8 mouse cellular contexts compared by ENCODE assay signal in the genomic region with DNA sequence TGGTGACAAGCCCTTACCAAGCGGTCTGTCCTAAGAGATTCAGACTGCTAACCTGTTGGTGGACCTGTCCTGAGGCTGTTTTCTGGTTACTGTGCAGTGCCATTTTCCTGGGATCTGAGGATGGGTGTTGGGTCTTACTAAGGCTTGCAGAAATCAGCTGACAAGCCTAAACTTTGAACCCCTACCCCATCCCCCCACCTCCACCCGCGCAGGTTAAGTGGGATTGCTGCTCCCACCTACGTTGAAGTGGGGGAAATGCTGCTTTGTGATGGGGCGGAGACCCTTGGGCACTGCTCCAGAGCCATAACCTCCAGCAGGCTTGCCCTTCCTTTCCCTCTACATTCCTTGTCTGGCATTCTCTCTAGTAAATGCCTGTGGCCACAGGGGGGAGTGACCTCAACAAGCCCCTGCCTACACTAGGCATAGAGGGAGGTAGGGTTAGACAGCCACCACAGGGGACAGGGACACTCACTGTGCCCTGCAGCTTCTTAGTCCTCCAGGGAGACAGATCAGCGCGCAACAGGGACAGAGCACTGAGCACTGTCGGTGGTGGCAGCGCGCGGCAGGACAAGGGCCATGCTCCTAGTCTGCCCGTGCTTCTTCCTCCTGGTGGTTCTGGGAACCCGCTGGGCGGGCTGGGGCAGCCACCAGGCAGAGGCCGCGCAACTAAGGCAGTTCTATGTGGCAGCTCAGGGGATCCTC. TPM values are rescaled to one million over a fixed set of nuclear protein-coding genes. Genes with fewer than 3 reads are reported as not detected.
A peak's percentile ranks its signal among the peaks of the same experiment; 100 is the strongest.
DNase-seq lines count a peak whose midpoint lies in the region; ATAC-seq lines count a peak whose summit lies in the region.

A gene (plus strand): TSS at position 452 of the 702 bp plus-strand sequence.

- 12% methylated on average over 16 of the region's 16 CpGs for WGBS in midbrain, embryonic 12.5 days
- 11% methylated on average over 16 of the region's 16 CpGs for WGBS in midbrain, embryonic 15.5 days
- 11% methylated on average over 16 of the region's 16 CpGs for WGBS in limb, embryonic 15.5 days
- WGBS in stomach, embryonic 15.5 days: 16% methylated on average over 16 of the region's 16 CpGs

- H3K4me3 ChIP-seq in midbrain, embryonic 12.5 days: no peak within 1 kb of the TSS
- H3K4me3 ChIP-seq in midbrain, embryonic 15.5 days: no peak within 1 kb of the TSS
- H3K4me3 ChIP-seq in limb, embryonic 15.5 days: no peak within 1 kb of the TSS
- H3K4me3 ChIP-seq in stomach, embryonic 15.5 days (replicated peaks): no peak within 1 kb of the TSS

- H3K4me1 ChIP-seq in midbrain, embryonic 12.5 days: peaks cover 4% of the 10 kb centered on the region; the same call in 1 of the 2 replicates
- H3K4me1 ChIP-seq in midbrain, embryonic 15.5 days: no peaks in the 10 kb centered on the region
- peaks cover 7% of the 10 kb centered on the region; the same call in 1 of the 2 replicates for H3K4me1 ChIP-seq in limb, embryonic 15.5 days
- H3K4me1 ChIP-seq in stomach, embryonic 15.5 days: no peaks in the 10 kb centered on the region

- no peaks in the 10 kb centered on the region for H3K36me3 ChIP-seq in midbrain, embryonic 12.5 days
- H3K36me3 ChIP-seq in midbrain, embryonic 15.5 days (replicated peaks): no peaks in the 10 kb centered on the region
- no peaks in the 10 kb centered on the region for H3K36me3 ChIP-seq in limb, embryonic 15.5 days
- no peaks in the 10 kb centered on the region for H3K36me3 ChIP-seq in stomach, embryonic 15.5 days

- peak within 1 kb of the TSS; percentile 21; the same call in 1 of the 2 replicates for H3K4me2 ChIP-seq in midbrain, embryonic 12.5 days (replicated peaks)
- H3K4me2 ChIP-seq in midbrain, embryonic 15.5 days: no peak within 1 kb of the TSS; the same call in 1 of the 2 replicates
- 0 out of 2 replicates have a peak within 1 kb of the TSS, but pooled peaks have one; percentile 12 for H3K4me2 ChIP-seq in limb, embryonic 15.5 days
- peak within 1 kb of the TSS; percentile 32 for H3K4me2 ChIP-seq in stomach, embryonic 15.5 days

- H3K9ac ChIP-seq in midbrain, embryonic 12.5 days (replicated peaks): no peak within 1 kb of the TSS; the same call in 1 of the 2 replicates
- no peak within 1 kb of the TSS for H3K9ac ChIP-seq in midbrain, embryonic 15.5 days
- no peak within 1 kb of the TSS for H3K9ac ChIP-seq in limb, embryonic 15.5 days
- no peak within 1 kb of the TSS for H3K9ac ChIP-seq in stomach, embryonic 15.5 days

- peak; percentile 47; the same call in 1 of the 2 replicates for ATAC-seq in midbrain, embryonic 12.5 days (ENCODE audit: low FRiP score, low read depth)
- no peak for ATAC-seq in midbrain, embryonic 15.5 days (replicated peaks)
- peak; percentile 55 to 66 for ATAC-seq in hematopoietic stem cell, adult 5-6 weeks (replicated peaks in 1 of 2; ENCODE audit: insufficient read depth in 1 of 2, low FRiP score in 2 of 2, low TSS enrichment in 1 of 2, low read depth in 1 of 2, poor library complexity in 2 of 2, severe bottlenecking in 2 of 2)
- 0 out of 2 replicates have a peak, but pooled peaks have one; percentile 48 for ATAC-seq in limb, embryonic 15.5 days (ENCODE audit: insufficient number of reproducible peaks, low FRiP score, low TSS enrichment, low read depth)
- ATAC-seq in stomach, embryonic 15.5 days (ENCODE audit: insufficient read depth, low FRiP score, low read depth): peak; percentile 52

- no peak within 1 kb of the TSS for H3K27ac ChIP-seq in midbrain, embryonic 12.5 days (replicated peaks)
- H3K27ac ChIP-seq in midbrain, embryonic 15.5 days: no peak within 1 kb of the TSS
- H3K27ac ChIP-seq in limb, embryonic 15.5 days: no peak within 1 kb of the TSS
- no peak within 1 kb of the TSS for H3K27ac ChIP-seq in stomach, embryonic 15.5 days

- 0 out of 2 replicates have a peak, but pooled peaks cover 4% of the 10 kb centered on the region for H3K27me3 ChIP-seq in midbrain, embryonic 12.5 days
- no peaks in the 10 kb centered on the region for H3K27me3 ChIP-seq in midbrain, embryonic 15.5 days (replicated peaks)
- no peaks in the 10 kb centered on the region for H3K27me3 ChIP-seq in limb, embryonic 15.5 days
- no peaks in the 10 kb centered on the region for H3K27me3 ChIP-seq in stomach, embryonic 15.5 days (replicated peaks)

- DNase-seq in gastrocnemius, adult 18-20 months (ENCODE audit: low spot score): no peak
- no peak for DNase-seq in left cerebral cortex, adult 11 months (ENCODE audit: low spot score)
- DNase-seq in urinary bladder, postnatal 10 days (ENCODE audit: low spot score): no peak

- no peaks in the 10 kb centered on the region for H3K9me3 ChIP-seq in midbrain, embryonic 12.5 days
- no peaks in the 10 kb centered on the region for H3K9me3 ChIP-seq in midbrain, embryonic 15.5 days
- H3K9me3 ChIP-seq in limb, embryonic 15.5 days: no peaks in the 10 kb centered on the region
- H3K9me3 ChIP-seq in stomach, embryonic 15.5 days: no peaks in the 10 kb centered on the region

RNA-seq across cellular contexts. Expression of the gene that starts here (rescaled TPM):
- 0.13 and 0.34 TPM in 2 replicates for polyA plus RNA-seq in midbrain, embryonic 12.5 days (2016; fragmentation: Nextera tagmentation; extraction: Ambion mirVana)
- 0.13 and 0.14 TPM in 2 replicates for polyA plus RNA-seq in midbrain, embryonic 15.5 days (2015; fragmentation: Nextera tagmentation; extraction: Ambion mirVana)
- 1.2 and 5.4 TPM in 2 replicates for total RNA-seq in hematopoietic stem cell, adult 5-6 weeks (2017)
- polyA plus RNA-seq in limb, embryonic 15.5 days (2015; fragmentation: Nextera tagmentation; extraction: Ambion mirVana): 0.24 and 0.36 TPM in 2 replicates
- polyA plus RNA-seq in stomach, embryonic 15.5 days (2015; fragmentation: Nextera tagmentation; extraction: Ambion mirVana): 1.0 and 1.1 TPM in 2 replicates
- under 1 TPM; 0.05 to 0.09 TPM for total RNA-seq in gastrocnemius, adult 18-20 months (2021)

Comparison
In these comparisons a context has a peak if more than half of its experiments do, and no peak if none do; other contexts are left out.
1. Peak in ATAC-seq and H3K4me2 ChIP-seq in midbrain, embryonic 12.5 days; RNA of the gene not detected or under 1 TPM.
2. Peak in ATAC-seq and H3K4me2 ChIP-seq in limb, embryonic 15.5 days; RNA of the gene not detected or under 1 TPM.